Comparison of ENCODE assay signal across 8 mouse cellular contexts in genomic region chr8:11253556-11253955, GRCm38 (mm10). TPM values are rescaled to one million over a fixed set of nuclear protein-coding genes. Genes with fewer than 3 reads are reported as not detected.
DNase-seq lines count a peak whose midpoint lies in the region; ATAC-seq and TF ChIP-seq lines count a peak whose summit lies in the region.

No protein-coding gene starts in this region.

- no peak overlapping the region for H3K4me3 ChIP-seq in G1E (ENCODE audit: low read depth, low read length)
- H3K4me3 ChIP-seq in forebrain, postnatal 0 days (ENCODE audit: low read depth, low read length), result no peak overlapping the region

- TF ChIP-seq CTCF in G1E (IDR thresholded peaks at IDR 0.05; ENCODE audit: low read depth, low read length), result peak; percentile 82
- TF ChIP-seq CTCF in forebrain, postnatal 0 days (IDR thresholded peaks at IDR 0.05; ENCODE audit: low read depth), result peak; percentile 97

- no peaks in the 10 kb centered on the region for H3K4me1 ChIP-seq in G1E (ENCODE audit: insufficient read depth, low read depth, low read length)
- H3K4me1 ChIP-seq in forebrain, postnatal 0 days (ENCODE audit: insufficient read depth), result 0 out of 2 replicates have a peak, but pooled peaks cover 5% of the 10 kb centered on the region

- peaks cover 12% of the 10 kb centered on the region for H3K27me3 ChIP-seq in G1E (ENCODE audit: insufficient read depth, low read length)
- no peaks in the 10 kb centered on the region for H3K27me3 ChIP-seq in forebrain, postnatal 0 days (ENCODE audit: insufficient read depth, low read length)

- H3K36me3 ChIP-seq in G1E (replicated peaks), result no peaks in the 10 kb centered on the region
- no peaks in the 10 kb centered on the region for H3K36me3 ChIP-seq in forebrain, postnatal 0 days (ENCODE audit: insufficient read depth)

- intact Hi-C loops in heart, postnatal 36 days (cut with DNase I), result loop anchor here (1.0 to 10.0 kb wide), 5 partner anchors 59 to 301 kb away; partner anchors contain the start of genes Cars2, Col4a1, Col4a2 and Ing1

- no peak for ATAC-seq in G1E (ENCODE audit: extremely low read depth, insufficient number of reproducible peaks, low FRiP score, poor library complexity, severe bottlenecking)
- ATAC-seq in forebrain, postnatal 0 days, result peak; percentile 74

- peak; percentile 32 for DNase-seq in G1E (ENCODE audit: low spot score)
- peak; percentile 20 for DNase-seq in c-Kit-positive CD71-positive TER-119-negative erythroid progenitor cells, embryonic 14.5 days (ENCODE audit: low read depth)
- peak; percentile 83 for DNase-seq in forebrain, postnatal 0 days
- peak; percentile 83 to 89 for DNase-seq in heart, postnatal 36 days
- DNase-seq in layer of hippocampus, adult 8-10 months (ENCODE audit: low spot score in 2 of 2), result peak; percentile 71 to 88
- peak; percentile 86 for DNase-seq in lung, postnatal 14 days
- DNase-seq in right cerebral cortex, adult 18-20 months, result peak; percentile 77
- peak; percentile 42 for DNase-seq in urinary bladder, postnatal 10 days (ENCODE audit: low spot score)

- WGBS in forebrain, postnatal 0 days, result 76% methylated on average over 1 of the region's 1 CpGs

- H3K9me3 ChIP-seq in G1E (replicated peaks), result no peaks in the 10 kb centered on the region
- no peaks in the 10 kb centered on the region for H3K9me3 ChIP-seq in forebrain, postnatal 0 days (ENCODE audit: low read length)

- no peak overlapping the region for H3K9ac ChIP-seq in forebrain, postnatal 0 days

- no peak overlapping the region for H3K4me2 ChIP-seq in forebrain, postnatal 0 days (ENCODE audit: low read depth)

- no peak overlapping the region for H3K27ac ChIP-seq in forebrain, postnatal 0 days (ENCODE audit: low read depth, low read length)

RNA-seq across cellular contexts. Expression of gene Col4a2, which starts 59.0 kb away (rescaled TPM):
- total RNA-seq in G1E (2014; fragmentation: Nextera tagmentation) (not detected in 2 replicates), G1E (2017) (0.05 and 0.06 TPM in 2 replicates)
- not detected in 2 replicates for polyA plus RNA-seq in G1E (2012)
- 57.0 and 95.7 TPM in 2 replicates for total RNA-seq in forebrain, postnatal 0 days (2014; rRNA removed)
- polyA plus RNA-seq in forebrain, postnatal 0 days (2015; fragmentation: Nextera tagmentation; extraction: Ambion mirVana), result 23.1 and 26.6 TPM in 2 replicates
- 100 to 1,000 TPM; 228 to 282 TPM for total RNA-seq in heart, postnatal 36 days (2021)
- total RNA-seq in layer of hippocampus, adult 8-10 months (2022), result 10 to 100 TPM; 39.6 to 55.5 (median 43.9) TPM

RNA-seq across cellular contexts. Expression of gene Col4a1, which starts 59.1 kb away (rescaled TPM):
- not detected in 2 replicates for total RNA-seq in G1E (2014; fragmentation: Nextera tagmentation)
- 0.05 TPM in 1 of 2 replicates, not detected in the other for total RNA-seq in G1E (2017)
- not detected in 2 replicates for polyA plus RNA-seq in G1E (2012)
- 114 and 217 TPM in 2 replicates for total RNA-seq in forebrain, postnatal 0 days (2014; rRNA removed)
- 43.1 and 45.1 TPM in 2 replicates for polyA plus RNA-seq in forebrain, postnatal 0 days (2015; fragmentation: Nextera tagmentation; extraction: Ambion mirVana)
- 100 to 1,000 TPM; 371 to 526 TPM for total RNA-seq in heart, postnatal 36 days (2021)
- total RNA-seq in layer of hippocampus, adult 8-10 months (2022), result 10 to 100 TPM; 34.9 to 38.4 (median 36.1) TPM

Comparison
In these comparisons a context has a peak if more than half of its experiments do, and no peak if none do; other contexts are left out.
1. DNase-seq: peak in every context shown above with its lines; median percentile 86 in heart, postnatal 36 days; 86 in lung, postnatal 14 days; 83 in forebrain, postnatal 0 days; 80 in layer of hippocampus, adult 8-10 months; 77 in right cerebral cortex, adult 18-20 months; 42 in urinary bladder, postnatal 10 days; 32 in G1E; 20 in c-Kit-positive CD71-positive TER-119-negative erythroid progenitor cells, embryonic 14.5 days.
2. RNA of gene Col4a2, which starts 59.0 kb away (total RNA-seq): 228 to 282 TPM in heart, postnatal 36 days, 57.0 to 95.7 TPM in forebrain, postnatal 0 days and 39.6 to 55.5 TPM in layer of hippocampus, adult 8-10 months; 0.05 to 0.06 TPM in G1E; every median in the first group is over 10 times any median in the second.
3. RNA of gene Col4a1, which starts 59.1 kb away (total RNA-seq): 371 to 526 TPM in heart, postnatal 36 days, 114 to 217 TPM in forebrain, postnatal 0 days and 34.9 to 38.4 TPM in layer of hippocampus, adult 8-10 months; 0.05 TPM in G1E; every median in the first group is over 10 times any median in the second.